Mouse (Mus musculus): ENCODE data around the gene Hikeshi. TPM values are rescaled to one million over a fixed set of nuclear protein-coding genes. Genes with fewer than 3 reads are reported as not detected.

Hikeshi gene
- polyA plus RNA-seq, 1 experiment from 2014 or later: 121 TPM

DNA sequence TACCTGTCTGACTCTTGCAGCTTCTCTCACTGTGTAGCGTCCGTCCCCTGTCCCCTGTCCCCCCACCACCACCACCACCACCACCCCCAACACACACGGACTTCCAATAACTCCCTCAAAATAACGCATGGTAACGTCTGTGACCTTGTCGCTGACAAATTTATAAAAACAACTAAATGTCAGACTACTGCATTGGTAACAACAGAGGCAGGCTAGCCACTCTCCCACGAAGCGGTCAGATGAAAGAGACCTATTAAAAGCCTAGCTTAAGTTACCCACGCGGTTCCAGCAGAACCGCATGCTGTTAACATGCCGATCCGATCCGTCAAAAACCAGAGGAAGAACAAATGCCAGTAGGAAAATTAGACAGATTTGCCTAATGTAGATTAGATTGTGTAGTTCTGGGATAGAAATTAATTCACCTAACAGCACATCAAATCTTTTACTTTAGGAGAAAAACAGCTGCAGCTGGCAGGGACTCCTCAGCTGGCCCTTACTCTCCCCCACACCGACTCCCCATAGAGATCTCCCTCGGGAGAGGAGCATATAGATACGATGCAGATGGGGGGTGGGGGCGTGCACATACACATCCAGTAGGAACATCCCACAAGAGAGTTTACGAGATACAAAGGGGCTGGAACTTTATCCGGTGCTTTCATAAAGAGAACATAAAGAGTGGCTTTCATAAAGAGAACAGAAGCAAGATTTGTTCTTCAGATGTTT, 31.9 kb downstream of the Hikeshi start:
- Histone ChIP-seq H3K4me3 (no peak overlapping the region), H3K27me3 (no peaks in the 10 kb centered on the region), H3K36me3 (0 out of 2 replicates have a peak, but pooled peaks cover 1% of the 10 kb centered on the region), H3K27ac (replicated peaks) (no peak overlapping the region), H3K9me3 (no peaks in the 10 kb centered on the region), H3K9ac (no peak overlapping the region), H3K4me2 (no peak overlapping the region), H3K4me1 (replicated peaks) (no peaks in the 10 kb centered on the region)
- 77% methylated on average over 20 of the region's 20 CpGs for WGBS
- no peak for ATAC-seq (ENCODE audit: low FRiP score, low read depth)

- H3K4me1 ChIP-seq (replicated peaks): peaks cover 5% of the 10 kb centered on the region; the same call in 1 of the 2 replicates
- ATAC-seq (ENCODE audit: low FRiP score, low read depth): no peak
- WGBS: 77% methylated on average over 7 of the region's 7 CpGs
Measured at GRCm38 (mm10) chr7:89908421-89908820, 32.6 kb downstream of the Hikeshi start.

GRCm38 (mm10) chr7:89907950-89908349, 33.1 kb downstream of the Hikeshi start:
- Histone ChIP-seq H3K4me1 (replicated peaks) (peaks cover 7% of the 10 kb centered on the region; the same call in 1 of the 2 replicates), H3K4me2 (no peak overlapping the region), H3K9ac (no peak overlapping the region), H3K36me3 (no peaks in the 10 kb centered on the region), H3K27ac (replicated peaks) (no peak overlapping the region), H3K27me3 (no peaks in the 10 kb centered on the region), H3K9me3 (no peaks in the 10 kb centered on the region), H3K4me3 (no peak overlapping the region)
- 20% methylated on average over 8 of the region's 8 CpGs for WGBS
- peak; percentile 61; the same call in 1 of the 2 replicates for ATAC-seq (ENCODE audit: low FRiP score, low read depth)

More at GRCm38 (mm10) chr7:89908421-89908820, 32.6 kb downstream of the Hikeshi start:
- H3K9ac ChIP-seq: no peak overlapping the region
- H3K9me3 ChIP-seq: no peaks in the 10 kb centered on the region
- H3K36me3 ChIP-seq: no peaks in the 10 kb centered on the region
- H3K27ac ChIP-seq (replicated peaks): no peak overlapping the region
- no peak overlapping the region for H3K4me2 ChIP-seq
- no peaks in the 10 kb centered on the region for H3K27me3 ChIP-seq
- H3K4me3 ChIP-seq: no peak overlapping the region

- no peaks in the 10 kb centered on the region for H3K27me3 ChIP-seq
- H3K9ac ChIP-seq: no peak within 1 kb of the TSS
- H3K36me3 ChIP-seq: no peaks in the 10 kb centered on the region
- H3K4me1 ChIP-seq (replicated peaks): peaks cover 7% of the 10 kb centered on the region; the same call in 1 of the 2 replicates
- H3K9me3 ChIP-seq: no peaks in the 10 kb centered on the region
- H3K4me2 ChIP-seq: peak within 1 kb of the TSS; percentile 44
- 27% methylated on average over 22 of the region's 22 CpGs for WGBS
- no peak within 1 kb of the TSS for H3K27ac ChIP-seq (replicated peaks)
- peak; percentile 84; the same call in 1 of the 2 replicates for ATAC-seq (ENCODE audit: low FRiP score, low read depth)
- 0 out of 2 replicates have a peak within 1 kb of the TSS, but pooled peaks have one; percentile 8 for H3K4me3 ChIP-seq
Measured at GRCm38 (mm10) chr7:89903442-89904343, 37.3 kb downstream of the Hikeshi start, which contains the start of gene Ccdc81. Gene Ccdc81, minus strand, starts transcription at chr7:89903629.

- ATAC-seq (ENCODE audit: low FRiP score, low read depth): no peak
- Histone ChIP-seq H3K4me3 (0 out of 2 replicates have a peak overlapping the region, but pooled peaks have one; percentile 8), H3K9ac (no peak overlapping the region), H3K36me3 (no peaks in the 10 kb centered on the region), H3K27ac (replicated peaks) (no peak overlapping the region), H3K27me3 (no peaks in the 10 kb centered on the region), H3K4me2 (peak overlapping the region; percentile 44), H3K4me1 (replicated peaks) (peaks cover 7% of the 10 kb centered on the region; the same call in 1 of the 2 replicates), H3K9me3 (no peaks in the 10 kb centered on the region)
- WGBS: 89% methylated on average over 8 of the region's 8 CpGs
Measured at GRCm38 (mm10) chr7:89903007-89903406, 38.0 kb downstream of the Hikeshi start.

DNA sequence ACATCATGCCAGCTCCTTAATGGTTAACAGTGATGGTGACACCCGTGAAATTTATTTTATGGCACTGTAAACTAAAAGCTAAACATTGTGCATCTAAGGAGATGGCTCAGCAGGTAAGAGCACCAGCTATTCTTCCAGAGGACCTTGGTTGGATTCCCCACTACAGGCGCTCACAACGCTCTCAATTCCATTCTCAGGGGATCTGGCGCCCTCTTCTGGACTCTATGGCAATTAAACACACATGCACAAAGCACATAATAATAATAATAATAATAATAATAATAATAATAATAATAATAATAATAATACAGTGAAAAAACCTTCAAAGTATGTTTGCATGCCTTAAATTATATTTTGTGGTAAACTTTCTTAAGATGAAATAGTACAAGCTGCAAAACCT, 49.1 kb downstream of the Hikeshi start:
- no peak overlapping the region for H3K27ac ChIP-seq (replicated peaks)
- no peak for ATAC-seq (ENCODE audit: low FRiP score, low read depth)
- no peaks in the 10 kb centered on the region for H3K36me3 ChIP-seq
- H3K4me1 ChIP-seq (replicated peaks): no peaks in the 10 kb centered on the region
- H3K27me3 ChIP-seq: no peaks in the 10 kb centered on the region
- no peak overlapping the region for H3K9ac ChIP-seq
- WGBS: 35% methylated on average over 4 of the region's 4 CpGs
- H3K9me3 ChIP-seq: no peaks in the 10 kb centered on the region
- no peak overlapping the region for H3K4me2 ChIP-seq
- no peak overlapping the region for H3K4me3 ChIP-seq

GRCm38 (mm10) chr7:89891412-89891811, 49.6 kb downstream of the Hikeshi start:
- no peak overlapping the region for H3K27ac ChIP-seq (replicated peaks)
- no peak for ATAC-seq (ENCODE audit: low FRiP score, low read depth)
- no peaks in the 10 kb centered on the region for H3K36me3 ChIP-seq
- WGBS: 72% methylated on average over 5 of the region's 5 CpGs
- H3K27me3 ChIP-seq: no peaks in the 10 kb centered on the region
- no peak overlapping the region for H3K9ac ChIP-seq
- H3K4me2 ChIP-seq: no peak overlapping the region
- H3K9me3 ChIP-seq: no peaks in the 10 kb centered on the region
- no peak overlapping the region for H3K4me3 ChIP-seq
- no peaks in the 10 kb centered on the region for H3K4me1 ChIP-seq (replicated peaks)

- no peak overlapping the region for H3K4me3 ChIP-seq
- no peaks in the 10 kb centered on the region for H3K36me3 ChIP-seq
- WGBS: 83% methylated on average over 3 of the region's 3 CpGs
- no peak overlapping the region for H3K27ac ChIP-seq (replicated peaks)
- no peak overlapping the region for H3K4me2 ChIP-seq
- no peaks in the 10 kb centered on the region for H3K4me1 ChIP-seq (replicated peaks)
- H3K9me3 ChIP-seq: no peaks in the 10 kb centered on the region
- no peak overlapping the region for H3K9ac ChIP-seq
- no peaks in the 10 kb centered on the region for H3K27me3 ChIP-seq
- ATAC-seq (ENCODE audit: low FRiP score, low read depth): no peak
Measured at GRCm38 (mm10) chr7:89884551-89884950, 56.5 kb downstream of the Hikeshi start.

- WGBS: 67% methylated on average over 1 of the region's 1 CpGs
- Histone ChIP-seq H3K9ac (no peak overlapping the region), H3K4me1 (replicated peaks) (no peaks in the 10 kb centered on the region), H3K9me3 (no peaks in the 10 kb centered on the region), H3K4me3 (no peak overlapping the region), H3K4me2 (no peak overlapping the region), H3K36me3 (no peaks in the 10 kb centered on the region), H3K27ac (replicated peaks) (no peak overlapping the region), H3K27me3 (no peaks in the 10 kb centered on the region)
- no peak for ATAC-seq (ENCODE audit: low FRiP score, low read depth)
Measured at GRCm38 (mm10) chr7:89879686-89880085, 61.3 kb downstream of the Hikeshi start.

Other genes starting within 250 kb of the Hikeshi start
- gene Ccdc81, start 37.6 kb downstream of the Hikeshi start, polyA plus RNA-seq (2015; fragmentation: Nextera tagmentation; extraction: Ambion mirVana): 1.1 TPM in 2 replicates
- gene Eed, start 39.8 kb upstream of the Hikeshi start, polyA plus RNA-seq (2015; fragmentation: Nextera tagmentation; extraction: Ambion mirVana): 32.7 and 36.0 TPM in 2 replicates
- gene Picalm, start 189.0 kb upstream of the Hikeshi start, polyA plus RNA-seq (2015; fragmentation: Nextera tagmentation; extraction: Ambion mirVana): 34.2 and 37.4 TPM in 2 replicates